Mouse (Mus musculus): ENCODE measurements around the gene Rnf180. TPM values are rescaled to one million over a fixed set of nuclear protein-coding genes. Genes with fewer than 3 reads are reported as not detected.
"Not testable (repeated sequence)": the region's sequence is repeated elsewhere in the genome, so short reads cannot be mapped to it uniquely, and the experiment has no call there.

Rnf180 gene
- total RNA-seq (2021), result 10 to 100 TPM; 15.7 to 16.4 TPM
- long read RNA-seq, experiment 1, transcript Rnf180-205 (8 exons, 3,279 nt), result major isoform, 6 of 16 reads
- long read RNA-seq, experiment 1, partial matches to known transcripts, result 2 of 16 reads
- long read RNA-seq, experiment 1, other reads (novel, unspliced or antisense), result 8 of 16 reads
- long read RNA-seq, experiment 2, transcript Rnf180-205 (8 exons, 3,279 nt), result major isoform, 5 of 19 reads
- long read RNA-seq, experiment 2, partial matches to known transcripts, result 2 of 19 reads
- long read RNA-seq, experiment 2, other reads (novel, unspliced or antisense), result 8 of 19 reads

GRCm38 (mm10) chr13:105294715-105295114 is at the start of gene Rnf180:
Gene Rnf180, minus strand, starts transcription at chr13:105294815.
- no peak for DNase-seq (ENCODE audit: low spot score in 2 of 2)

GRCm38 (mm10) chr13:105331199-105331968 is 36.8 kb upstream of the Rnf180 start:
- no peak for DNase-seq (ENCODE audit: low spot score in 2 of 2)

GRCm38 (mm10) chr13:105326946-105327345 is 32.3 kb upstream of the Rnf180 start:
- no peak for DNase-seq (ENCODE audit: low spot score in 2 of 2)

GRCm38 (mm10) chr13:105316926-105317325 is 22.3 kb upstream of the Rnf180 start:
- no peak for DNase-seq (ENCODE audit: low spot score in 2 of 2)

GRCm38 (mm10) chr13:105316009-105316408 is 21.4 kb upstream of the Rnf180 start:
- no peak for DNase-seq (ENCODE audit: low spot score in 2 of 2)

GRCm38 (mm10) chr13:105312763-105313162 is 18.1 kb upstream of the Rnf180 start:
- no peak for DNase-seq (ENCODE audit: low spot score in 2 of 2)

- not testable (repeated sequence) for DNase-seq (ENCODE audit: low spot score in 2 of 2)
Measured at GRCm38 (mm10) chr13:105310562-105310961, 15.9 kb upstream of the Rnf180 start.

GRCm38 (mm10) chr13:105305513-105305912 is 10.9 kb upstream of the Rnf180 start:
- no peak for DNase-seq (ENCODE audit: low spot score in 2 of 2)

GRCm38 (mm10) chr13:105304054-105304453 is 9.4 kb upstream of the Rnf180 start:
- DNase-seq (ENCODE audit: low spot score in 2 of 2), result no peak

GRCm38 (mm10) chr13:105300009-105300346 is 5.4 kb upstream of the Rnf180 start:
- DNase-seq (ENCODE audit: low spot score in 2 of 2), result no peak

GRCm38 (mm10) chr13:105299162-105300008 is 4.8 kb upstream of the Rnf180 start:
- DNase-seq (ENCODE audit: low spot score in 2 of 2), result no peak

- DNase-seq (ENCODE audit: low spot score in 2 of 2), result peak in 1 of 2 experiments; percentile 13
Measured at GRCm38 (mm10) chr13:105293781-105294667, 591 bp downstream of the Rnf180 start.

GRCm38 (mm10) chr13:105291816-105292215 is 2.8 kb downstream of the Rnf180 start:
- DNase-seq (ENCODE audit: low spot score in 2 of 2), result peak in 1 of 2 experiments; percentile 27

GRCm38 (mm10) chr13:105290594-105290993 is 4.0 kb downstream of the Rnf180 start:
- no peak for DNase-seq (ENCODE audit: low spot score in 2 of 2)

- DNase-seq (ENCODE audit: low spot score in 2 of 2), result no peak
Measured at GRCm38 (mm10) chr13:105290021-105290420, 4.6 kb downstream of the Rnf180 start.

GRCm38 (mm10) chr13:105279397-105280018 is 15.1 kb downstream of the Rnf180 start:
- DNase-seq (ENCODE audit: low spot score in 2 of 2), result no peak

GRCm38 (mm10) chr13:105270394-105271094 is 24.1 kb downstream of the Rnf180 start:
- no peak for DNase-seq (ENCODE audit: low spot score in 2 of 2)

GRCm38 (mm10) chr13:105267464-105267863 is 27.2 kb downstream of the Rnf180 start:
- no peak for DNase-seq (ENCODE audit: low spot score in 2 of 2)

GRCm38 (mm10) chr13:105266746-105267145 is 27.9 kb downstream of the Rnf180 start:
- DNase-seq (ENCODE audit: low spot score in 2 of 2), result no peak
